Mouse (Mus musculus): ENCODE measurements around the gene Gcnt1. TPM values are rescaled to one million over a fixed set of nuclear protein-coding genes. Genes with fewer than 3 reads are reported as not detected.

Gcnt1 gene
- total RNA-seq, 2 experiments from 2014 or later: 0.41 to 0.95 TPM

DNA sequence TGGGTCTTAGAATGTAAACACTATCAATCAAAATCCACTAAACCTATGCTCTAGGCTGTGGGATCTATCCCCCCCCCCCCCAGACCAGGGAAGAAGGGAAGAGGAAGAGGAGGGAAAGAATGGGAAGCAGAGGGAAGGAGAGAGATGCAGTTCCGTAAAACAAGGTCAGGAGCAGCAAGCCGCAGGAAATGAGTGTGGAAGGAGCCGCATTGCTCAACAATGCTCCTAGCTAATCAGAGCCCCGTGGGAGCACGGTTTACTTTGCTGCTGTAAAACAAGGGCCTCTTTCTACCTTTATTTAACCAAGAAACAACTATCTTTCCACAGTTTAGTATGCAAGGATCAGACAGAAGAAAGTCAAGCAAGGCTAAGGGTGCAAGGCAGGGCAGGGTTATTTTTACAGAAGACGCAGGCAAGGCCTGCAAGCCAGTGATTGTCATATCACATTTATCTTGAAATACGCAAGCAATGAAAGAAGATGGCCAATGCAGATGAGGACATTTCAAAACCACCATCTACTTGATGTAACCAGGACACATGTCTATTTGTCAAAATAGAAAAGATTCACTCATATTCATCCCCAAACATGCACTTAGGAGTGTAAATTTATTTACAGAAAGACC lies 35.5 kb downstream of the Gcnt1 start:
- H3K4me3 ChIP-seq: no peak overlapping the region
- DNase-seq: no peak
- intact Hi-C loops (cut with DNase I): no loop called here
- H3K27ac ChIP-seq: no peak overlapping the region
- TF ChIP-seq CTCF (IDR thresholded peaks at IDR 0.05): no peak

DNA sequence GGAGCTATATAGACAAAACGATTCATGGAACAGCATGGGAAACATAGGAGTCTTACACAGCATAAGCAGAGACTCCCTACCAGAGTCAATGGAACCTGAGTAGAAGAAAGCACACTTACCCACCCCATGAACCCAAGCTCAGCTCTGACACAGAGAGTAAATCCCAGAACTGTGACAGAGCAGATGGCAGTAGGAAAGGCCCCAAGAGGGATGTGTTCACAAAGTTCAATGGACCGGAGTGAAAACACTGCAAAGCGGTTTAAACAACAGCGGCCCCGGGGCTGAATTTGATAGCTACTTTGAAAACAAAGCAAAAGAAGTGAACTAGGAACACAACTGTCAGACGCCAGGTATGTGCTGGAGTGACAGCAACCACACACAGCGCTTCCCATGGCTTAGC lies 36.0 kb downstream of the Gcnt1 start:
- Histone ChIP-seq H3K4me3 (no peak overlapping the region), H3K27ac (no peak overlapping the region)
- no peak for DNase-seq
- TF ChIP-seq CTCF (IDR thresholded peaks at IDR 0.05): no peak
- intact Hi-C loops (cut with DNase I): no loop called here

DNA sequence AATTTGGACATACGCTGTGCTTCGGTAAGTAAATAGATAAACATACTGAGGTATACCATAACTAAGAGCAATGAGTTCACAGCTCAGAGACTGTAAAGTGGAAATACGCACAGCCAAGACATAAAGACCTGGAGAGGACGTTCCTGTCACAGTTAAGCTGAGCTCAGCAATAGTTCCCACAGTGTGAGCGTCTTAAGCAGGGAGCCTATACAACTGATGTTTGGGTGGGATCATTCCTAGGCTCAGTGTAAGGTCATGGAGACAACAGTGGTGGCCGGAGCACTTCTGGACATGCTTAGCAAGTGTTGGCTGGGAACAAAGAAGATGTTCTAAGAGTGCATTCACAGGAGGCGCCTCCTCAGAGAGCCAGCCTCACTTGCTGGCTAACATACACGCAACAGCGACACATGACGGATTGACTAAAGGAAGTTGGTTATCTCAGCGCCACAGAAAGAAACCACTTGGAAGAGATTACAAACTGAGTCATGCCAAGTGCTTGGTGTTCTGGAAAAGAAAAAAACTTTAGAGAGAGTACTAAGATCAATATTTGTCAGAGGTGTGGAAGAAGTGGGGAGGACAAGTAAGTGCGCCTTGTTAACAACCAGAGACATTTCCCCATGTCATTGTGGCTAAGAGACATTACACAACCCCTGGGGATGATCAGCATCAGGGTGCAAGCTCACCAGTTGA lies 37.9 kb downstream of the Gcnt1 start:
- Histone ChIP-seq H3K4me3 (no peak overlapping the region), H3K27ac (no peak overlapping the region)
- TF ChIP-seq CTCF (IDR thresholded peaks at IDR 0.05): no peak

DNA sequence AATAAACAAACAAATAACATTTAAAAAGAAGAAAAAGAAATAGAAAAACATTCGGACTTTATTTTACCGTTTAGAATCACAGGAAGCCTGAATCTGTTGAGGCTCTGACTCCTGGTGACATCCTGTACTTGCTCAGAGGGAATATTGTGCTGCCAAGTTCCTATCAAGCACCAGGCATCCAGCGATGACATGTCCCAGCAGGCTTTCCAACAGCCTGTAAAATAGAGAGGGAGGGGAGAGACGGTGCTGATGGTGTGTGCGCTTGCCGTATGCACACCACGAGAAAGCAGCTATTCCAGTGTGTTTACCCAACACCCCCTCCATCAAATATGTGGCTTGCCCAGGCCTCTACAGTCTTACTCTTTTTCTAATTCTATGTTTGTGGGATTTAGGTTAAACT lies 39.6 kb downstream of the Gcnt1 start:
- TF ChIP-seq CTCF (IDR thresholded peaks at IDR 0.05): no peak
- intact Hi-C loops (cut with DNase I): no loop called here
- Histone ChIP-seq H3K4me3 (no peak overlapping the region), H3K27ac (no peak overlapping the region)
- no peak for DNase-seq

More for the DNA sequence above, 37.9 kb downstream of the Gcnt1 start:
- DNase-seq: no peak
- intact Hi-C loops (cut with DNase I): no loop called here

DNA sequence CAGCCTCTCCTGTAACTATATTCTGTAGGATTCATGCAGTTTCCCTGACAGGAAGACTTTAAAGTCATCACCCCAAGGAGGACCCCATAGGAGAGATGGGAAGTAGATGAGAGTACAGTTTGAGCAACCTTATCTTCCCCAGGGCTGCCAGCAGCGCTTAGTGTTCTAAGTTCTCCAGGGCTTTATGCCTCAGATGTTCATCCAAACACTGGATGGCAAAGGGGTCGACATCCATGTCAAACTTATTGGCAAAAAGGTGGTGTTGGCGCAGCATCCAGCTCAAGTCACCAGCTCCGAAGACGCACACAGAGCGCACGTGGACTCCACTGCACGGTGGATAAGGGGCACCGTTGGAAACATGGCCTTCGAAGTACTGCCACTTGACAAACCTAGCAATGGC lies 43.7 kb downstream of the Gcnt1 start:
- no peak overlapping the region for H3K27ac ChIP-seq
- no peak for DNase-seq
- TF ChIP-seq CTCF (IDR thresholded peaks at IDR 0.05): no peak
- H3K4me3 ChIP-seq: no peak overlapping the region
- intact Hi-C loops (cut with DNase I): no loop called here

DNA sequence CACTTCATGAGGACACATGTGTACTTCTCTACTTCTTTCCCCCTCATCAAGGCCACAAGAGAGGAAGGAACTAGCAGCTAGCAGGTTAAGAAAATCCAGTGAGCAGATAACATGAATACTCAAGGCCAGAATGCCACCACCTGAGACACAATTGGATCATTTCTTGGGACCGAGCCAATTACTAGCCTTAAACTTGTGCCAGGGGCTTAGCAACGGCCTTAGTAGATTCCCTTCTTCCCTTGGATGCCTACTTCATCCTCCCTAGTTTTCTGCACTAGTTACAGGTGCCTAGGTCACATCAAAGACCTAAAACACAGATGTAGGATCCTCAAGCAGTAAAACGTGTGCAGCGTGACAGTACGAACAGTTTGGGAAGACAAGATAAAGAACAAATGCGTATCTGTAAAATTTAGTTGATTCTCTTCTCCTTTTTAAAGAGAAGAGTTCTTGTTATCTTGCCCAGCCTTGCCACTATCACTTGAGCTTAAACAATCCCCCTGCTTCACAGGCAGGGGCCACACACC lies 44.7 kb downstream of the Gcnt1 start:
- no peak for TF ChIP-seq CTCF (IDR thresholded peaks at IDR 0.05)
- DNase-seq: no peak
- intact Hi-C loops (cut with DNase I): no loop called here
- Histone ChIP-seq H3K4me3 (no peak overlapping the region), H3K27ac (no peak overlapping the region)

DNA sequence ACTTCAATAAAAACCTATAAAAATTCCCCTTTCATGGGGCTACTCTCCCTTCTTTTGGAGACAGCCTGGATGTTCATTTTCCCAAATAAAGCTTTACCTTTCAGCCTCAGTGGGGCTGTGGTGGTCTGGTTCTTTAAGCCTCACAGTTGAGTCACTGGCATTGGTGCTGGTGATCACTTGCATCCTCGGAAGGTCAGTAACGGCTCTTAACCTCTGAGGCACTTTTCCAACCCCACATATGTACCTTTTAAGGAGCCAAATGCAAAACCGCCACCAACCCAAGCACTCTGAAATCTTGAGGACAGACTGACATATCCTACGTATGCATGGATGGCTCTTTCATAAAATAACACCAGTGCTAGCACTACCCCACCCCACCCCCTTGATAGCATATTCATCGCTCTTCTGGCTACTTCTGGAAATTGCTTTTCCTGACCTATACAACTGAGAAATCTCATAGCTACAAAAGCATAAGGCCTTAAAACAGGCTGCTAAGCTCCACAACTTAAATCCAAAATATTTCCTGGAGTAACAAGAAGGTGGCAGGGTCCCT lies 48.9 kb downstream of the Gcnt1 start:
- no peak for TF ChIP-seq CTCF (IDR thresholded peaks at IDR 0.05)
- no peak overlapping the region for H3K27ac ChIP-seq

DNA sequence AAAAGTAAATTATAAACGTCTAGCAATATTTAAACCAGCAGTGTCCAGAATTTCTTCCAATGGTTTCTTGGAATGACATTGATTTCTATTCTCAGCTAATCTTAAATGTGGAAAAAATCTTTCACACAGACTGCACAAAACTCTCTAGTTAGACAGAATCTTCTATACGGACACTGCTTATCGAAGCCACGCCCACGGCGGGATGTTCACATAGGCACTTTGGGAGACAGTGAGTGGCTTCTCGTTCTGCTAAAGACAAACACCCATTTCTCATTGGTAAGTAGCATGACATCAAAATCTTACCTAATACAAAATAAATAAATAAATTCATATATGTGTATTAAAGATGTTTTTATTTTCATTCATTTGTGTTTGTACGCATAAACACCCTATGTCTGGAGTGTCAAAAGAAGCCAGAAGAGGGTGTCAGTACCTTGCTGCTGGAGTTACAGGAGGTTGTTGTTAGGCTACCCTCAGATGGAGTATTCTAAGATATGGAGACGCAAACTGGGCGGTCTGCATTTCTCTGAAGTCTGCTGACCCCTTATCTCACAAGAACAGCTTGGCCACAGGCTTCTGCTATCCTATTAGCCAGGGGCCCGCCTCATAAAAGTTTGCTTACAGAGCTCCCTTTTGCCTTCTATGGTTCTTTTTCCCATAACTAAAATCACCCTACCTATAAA lies 49.5 kb downstream of the Gcnt1 start:
- no peak overlapping the region for H3K27ac ChIP-seq
- intact Hi-C loops (cut with DNase I): no loop called here
- DNase-seq: no peak
- no peak for TF ChIP-seq CTCF (IDR thresholded peaks at IDR 0.05)
- H3K4me3 ChIP-seq: no peak overlapping the region

More for the DNA sequence above, 48.9 kb downstream of the Gcnt1 start:
- intact Hi-C loops (cut with DNase I): no loop called here
- H3K4me3 ChIP-seq: no peak overlapping the region
- no peak for DNase-seq

DNA sequence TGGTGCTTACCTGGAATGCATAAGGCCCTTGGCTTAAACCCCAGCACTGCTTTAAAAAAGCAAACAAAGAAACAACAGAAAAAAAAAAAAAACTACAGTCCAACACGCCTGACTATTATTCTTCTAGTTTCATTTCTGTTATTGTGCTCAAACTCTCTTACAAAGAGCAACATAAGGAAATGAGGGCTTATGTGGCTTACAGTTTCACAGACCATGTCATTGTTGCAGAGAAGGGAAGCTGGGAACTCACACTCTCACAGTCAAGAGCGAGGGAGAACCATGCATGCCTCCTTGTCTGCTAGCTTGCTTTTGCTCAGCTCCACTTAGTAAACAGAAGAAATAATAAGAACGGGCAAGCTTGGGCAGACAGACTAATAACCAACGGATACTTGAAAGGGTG lies 52.9 kb downstream of the Gcnt1 start:
- no peak for DNase-seq
- H3K27ac ChIP-seq: no peak overlapping the region
- intact Hi-C loops (cut with DNase I): no loop called here
- TF ChIP-seq CTCF (IDR thresholded peaks at IDR 0.05): no peak
- no peak overlapping the region for H3K4me3 ChIP-seq

DNA sequence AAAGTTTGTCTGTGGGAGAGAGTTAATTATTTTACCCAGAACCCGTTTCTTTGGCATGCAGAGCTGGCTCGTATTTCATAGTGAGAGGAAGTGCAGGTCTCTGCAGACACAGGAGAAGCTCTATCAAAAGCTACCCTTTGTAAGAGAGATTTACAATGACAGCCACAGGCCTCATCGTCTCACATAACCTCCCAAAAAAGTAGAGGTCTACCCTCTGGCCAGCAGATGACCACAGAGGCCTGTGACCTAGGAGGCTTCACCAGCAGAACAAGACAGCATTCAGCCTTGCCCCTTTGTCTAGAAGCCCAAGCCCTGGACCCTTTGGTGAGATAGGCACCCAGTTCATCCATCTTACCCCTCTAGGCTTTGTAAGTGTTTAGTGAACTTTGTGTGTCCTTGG lies 53.9 kb downstream of the Gcnt1 start:
- DNase-seq: no peak
- H3K4me3 ChIP-seq: no peak overlapping the region
- intact Hi-C loops (cut with DNase I): no loop called here
- no peak overlapping the region for H3K27ac ChIP-seq
- TF ChIP-seq CTCF (IDR thresholded peaks at IDR 0.05): no peak

DNA sequence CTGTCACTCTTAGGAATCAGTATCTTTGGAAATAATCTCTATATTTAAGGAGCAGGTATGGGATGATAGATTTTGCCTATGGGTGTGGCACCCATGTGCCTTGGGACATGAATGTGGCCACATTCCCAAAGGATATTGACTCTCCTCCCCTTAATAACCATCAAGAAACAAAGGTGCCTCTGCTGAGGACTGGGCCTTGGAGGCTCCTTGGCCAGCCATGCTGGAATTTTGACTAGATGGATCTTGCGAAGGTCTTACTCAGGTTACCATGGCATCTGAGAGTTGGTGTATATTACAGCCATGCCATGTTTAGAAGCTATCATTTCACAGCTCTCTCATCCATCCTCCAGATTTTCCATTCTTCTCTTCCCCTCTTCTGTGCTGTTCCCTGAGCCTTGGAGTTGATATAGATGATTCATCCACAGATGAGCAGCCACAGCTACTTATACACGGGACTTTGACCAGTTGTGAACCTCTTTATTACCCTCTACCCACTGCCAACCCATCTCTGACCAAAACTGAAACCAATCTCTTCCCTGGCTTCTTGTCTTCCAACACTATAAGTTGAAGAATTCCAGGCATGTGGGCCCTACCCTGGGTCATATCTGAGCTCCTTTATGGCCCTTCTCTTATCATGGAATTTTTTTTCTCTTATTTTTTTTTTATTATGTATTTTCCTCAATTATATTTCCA lies 56.2 kb downstream of the Gcnt1 start:
- DNase-seq: no peak
- Histone ChIP-seq H3K27ac (no peak overlapping the region), H3K4me3 (no peak overlapping the region)
- intact Hi-C loops (cut with DNase I): no loop called here
- no peak for TF ChIP-seq CTCF (IDR thresholded peaks at IDR 0.05)

DNA sequence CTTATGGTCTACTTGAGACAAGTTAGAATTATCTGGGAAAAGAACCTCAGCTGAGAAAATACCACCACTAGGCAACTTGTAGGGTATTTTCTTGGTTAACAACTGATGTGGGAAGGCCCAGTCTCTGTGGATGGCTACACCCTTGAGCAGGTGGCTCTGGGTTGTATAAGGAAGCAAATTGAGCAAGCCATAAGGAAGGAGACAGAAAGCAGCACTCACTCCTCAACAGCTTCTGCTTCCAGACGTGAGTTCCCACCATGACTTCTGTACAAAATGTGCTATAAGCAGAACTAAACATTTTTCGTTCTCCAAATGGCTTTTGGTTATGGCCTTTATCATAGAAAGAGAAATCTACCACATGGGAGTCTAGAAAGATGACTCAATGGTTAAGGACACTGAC lies 58.2 kb downstream of the Gcnt1 start:
- intact Hi-C loops (cut with DNase I): no loop called here
- Histone ChIP-seq H3K27ac (no peak overlapping the region), H3K4me3 (no peak overlapping the region)
- DNase-seq: no peak
- TF ChIP-seq CTCF (IDR thresholded peaks at IDR 0.05): no peak

Data from gastrocnemius, adult 2 months (tissue).